Mouse (Mus musculus) layer of hippocampus, postnatal 10 days (tissue): ENCODE measurements around the gene Ano2. TPM values are rescaled to one million over a fixed set of nuclear protein-coding genes. Genes with fewer than 3 reads are reported as not detected.

Experiments used
- DNase-seq, 2 experiments: peaks; one replicate each; pipeline ENCODE4 v3.0.0; 2021; ENCODE audit warnings: low spot score in 2 of 2
- total RNA-seq, 2 experiments: library from RNA; stranded (reverse); gene quantifications; 2 replicates each; pipeline ENCODE4 v1.2.3; 2021

The Ano2 gene
- total RNA-seq, 2 experiments from 2014 or later = 3.9 to 4.1 TPM

GRCm38 (mm10) chr6:126035621-126036020 lies 345.4 kb downstream of the Ano2 start:
- no peak for DNase-seq

- peak; percentile 16 to 25 for DNase-seq
Measured at GRCm38 (mm10) chr6:126045931-126046330, 355.7 kb downstream of the Ano2 start.

- DNase-seq = no peak
Measured at GRCm38 (mm10) chr6:126048206-126048605, 358.0 kb downstream of the Ano2 start.

GRCm38 (mm10) chr6:126053136-126053535 lies 362.9 kb downstream of the Ano2 start:
- no peak for DNase-seq

- no peak for DNase-seq
Measured at GRCm38 (mm10) chr6:126057706-126058105, 367.5 kb downstream of the Ano2 start.

GRCm38 (mm10) chr6:126080531-126080930 lies 390.3 kb downstream of the Ano2 start:
- no peak for DNase-seq

- no peak for DNase-seq
Measured at GRCm38 (mm10) chr6:126086321-126086950, 396.2 kb downstream of the Ano2 start.

GRCm38 (mm10) chr6:126088489-126089265 lies 398.5 kb downstream of the Ano2 start:
- no peak for DNase-seq

Other genes starting within 250 kb of the Ano2 start
- gene Cd9, start 195.6 kb upstream of the Ano2 start, total RNA-seq = 100 to 1,000 TPM; 101 to 102 TPM
- 10 to 100 TPM; 22.1 to 29.0 TPM for gene Vwf, start 143.6 kb upstream of the Ano2 start, total RNA-seq